Mouse (Mus musculus) midbrain, embryonic 15.5 days (tissue): ENCODE measurements at regions not wholly inside any gene's neighbourhood (a gene's known extent, or its start where the extent isn't known, plus 50 kb on each side); places are given as distances from the start of the nearest gene placed in this dataset.

Experiments
- ATAC-seq: fragments of 200-750 bp; cut with Nextera tagmentation; replicated peaks from 2 replicates; pipeline ENCODE4 v1.8.0; 2017; ENCODE audit warnings: moderate TSS enrichment
- H3K27ac ChIP-seq: fragments of 300-500 bp; sonication (generic); 2 replicates; pipeline ENCODE4 v1.5.1; 2015; ENCODE audit warnings: mild to moderate bottlenecking, inconsistent platforms
- H3K27me3 ChIP-seq: fragments of 300-500 bp; sonication (generic); replicated peaks from 2 replicates; pipeline ENCODE4 v1.6.1; 2015; ENCODE audit warnings: inconsistent platforms
- H3K36me3 ChIP-seq: fragments of 300-500 bp; sonication (generic); replicated peaks from 2 replicates; pipeline ENCODE4 v1.6.1; 2015; ENCODE audit warnings: inconsistent platforms
- H3K4me1 ChIP-seq: fragments of 300-500 bp; sonication (generic); 2 replicates; pipeline ENCODE4 v1.6.1; 2015; ENCODE audit warnings: inconsistent platforms
- H3K4me2 ChIP-seq: fragments of 300-500 bp; sonication (generic); 2 replicates; pipeline ENCODE4 v1.6.1; 2015; ENCODE audit warnings: inconsistent platforms, mild to moderate bottlenecking, moderate library complexity
- H3K4me3 ChIP-seq: fragments of 300-500 bp; sonication (generic); 2 replicates; pipeline ENCODE4 v1.5.1; 2015; ENCODE audit warnings: mild to moderate bottlenecking, inconsistent platforms
- H3K9ac ChIP-seq: fragments of 300-500 bp; sonication (generic); 2 replicates; pipeline ENCODE4 v1.6.1; 2015; ENCODE audit warnings: mild to moderate bottlenecking, inconsistent platforms
- H3K9me3 ChIP-seq: fragments of 300-500 bp; sonication (generic); 2 replicates; pipeline ENCODE4 v1.6.1; 2016; ENCODE audit warnings: inconsistent platforms
- WGBS: fragments of 180-500 bp; shearing (Covaris S2); methylation state at CpG from one replicate; pipeline ENCODE4 v1.1.7; 2015; ENCODE audit warnings: mixed read lengths; 5-methylcytosine and 5-hydroxymethylcytosine counted together

GRCm38 (mm10) chr8:82469824-82470223 lies 66.8 kb upstream of the Il15 start:
- H3K9me3 ChIP-seq: no peaks in the 10 kb centered on the region

DNA sequence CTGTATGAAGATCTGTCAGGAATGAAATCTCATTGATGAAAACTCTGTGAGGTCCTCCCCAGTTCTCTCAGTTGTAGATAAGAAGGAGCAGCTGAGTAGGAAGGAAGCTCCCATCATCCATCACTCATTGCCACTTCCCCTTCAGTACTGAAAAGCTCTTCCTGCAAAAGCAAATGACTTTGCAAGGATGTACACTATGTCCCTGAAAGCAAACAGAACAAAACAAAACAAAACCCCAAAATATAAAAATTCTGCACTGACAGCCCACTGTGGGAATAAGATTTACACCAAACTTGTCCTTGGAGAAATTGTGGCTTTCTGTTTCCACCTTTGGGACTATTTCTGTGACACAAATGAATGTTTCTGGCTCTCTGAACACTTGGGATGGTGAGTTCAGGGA lies 59.8 kb upstream of the Il15 start:
- H3K9me3 ChIP-seq: no peaks in the 10 kb centered on the region
- no peak overlapping the region for H3K4me3 ChIP-seq
- no peaks in the 10 kb centered on the region for H3K27me3 ChIP-seq
- no peak overlapping the region for H3K27ac ChIP-seq
- no peak for ATAC-seq
- no peak overlapping the region for H3K4me2 ChIP-seq
- H3K4me1 ChIP-seq: no peaks in the 10 kb centered on the region
- no peaks in the 10 kb centered on the region for H3K36me3 ChIP-seq
- H3K9ac ChIP-seq: no peak overlapping the region

More at GRCm38 (mm10) chr8:82469824-82470223, 66.8 kb upstream of the Il15 start:
- no peak overlapping the region for H3K4me3 ChIP-seq
- no peaks in the 10 kb centered on the region for H3K27me3 ChIP-seq
- H3K36me3 ChIP-seq: no peaks in the 10 kb centered on the region
- no peak for ATAC-seq
- no peaks in the 10 kb centered on the region for H3K4me1 ChIP-seq
- no peak overlapping the region for H3K9ac ChIP-seq
- H3K27ac ChIP-seq: no peak overlapping the region
- H3K4me2 ChIP-seq: no peak overlapping the region

GRCm38 (mm10) chr8:82459007-82459406 lies 56.0 kb upstream of the Il15 start:
- H3K9me3 ChIP-seq: no peaks in the 10 kb centered on the region
- no peaks in the 10 kb centered on the region for H3K27me3 ChIP-seq
- no peaks in the 10 kb centered on the region for H3K4me1 ChIP-seq
- H3K4me3 ChIP-seq: no peak overlapping the region
- H3K36me3 ChIP-seq: no peaks in the 10 kb centered on the region
- no peak for ATAC-seq
- H3K4me2 ChIP-seq: no peak overlapping the region
- no peak overlapping the region for H3K9ac ChIP-seq
- H3K27ac ChIP-seq: no peak overlapping the region

GRCm38 (mm10) chr8:82454056-82454455 lies 51.0 kb upstream of the Il15 start:
- 70% methylated on average over 4 of the region's 4 CpGs for WGBS
- Histone ChIP-seq H3K27me3 (no peaks in the 10 kb centered on the region), H3K4me2 (no peak overlapping the region), H3K9ac (no peak overlapping the region), H3K9me3 (no peaks in the 10 kb centered on the region), H3K4me1 (no peaks in the 10 kb centered on the region), H3K4me3 (no peak overlapping the region), H3K27ac (no peak overlapping the region), H3K36me3 (no peaks in the 10 kb centered on the region)
- ATAC-seq: no peak
